ENCODE assay signal across 28 mouse cellular contexts in genomic region chr17:24746986-24747385, GRCm38 (mm10). TPM values are rescaled to one million over a fixed set of nuclear protein-coding genes. Genes with fewer than 3 reads are reported as not detected.
A peak's percentile ranks its signal among the peaks of the same experiment; 100 is the strongest.
DNase-seq lines count a peak whose midpoint lies in the region; ATAC-seq and TF ChIP-seq lines count a peak whose summit lies in the region.
"Had no signal": no experiment of that assay in that cellular context is flagged by ENCODE, and none has a peak within 500 bp of the region (broad histone marks: within the 10 kb centered on the region; RNA-seq: fewer than 3 reads in every experiment).

No protein-coding gene starts in this region.

- H3K36me3 ChIP-seq in kidney, embryonic 14.5 days (ENCODE audit: control insufficient read depth, insufficient read depth, low read length), result peaks cover 3% of the 10 kb centered on the region; the same call in 1 of the 2 replicates
- H3K36me3 ChIP-seq in midbrain, embryonic 13.5 days, result no peaks in the 10 kb centered on the region
- H3K36me3 ChIP-seq in midbrain, embryonic 16.5 days (ENCODE audit: control insufficient read depth, insufficient read depth, low read length), result no peaks in the 10 kb centered on the region; the same call in 1 of the 2 replicates
- 0 out of 2 replicates have a peak, but pooled peaks cover 4% of the 10 kb centered on the region for H3K36me3 ChIP-seq in embryonic facial prominence, embryonic 12.5 days
- no peaks in the 10 kb centered on the region; the same call in 1 of the 2 replicates for H3K36me3 ChIP-seq in limb, embryonic 14.5 days (ENCODE audit: control insufficient read depth, insufficient read depth, low read length)
- H3K36me3 ChIP-seq: heart, embryonic 15.5 days; liver, embryonic 15.5 days had no signal

- peak; percentile 26 for ATAC-seq in kidney, embryonic 14.5 days (ENCODE audit: low FRiP score, low TSS enrichment)
- ATAC-seq in midbrain, embryonic 13.5 days, result no peak
- ATAC-seq in midbrain, embryonic 16.5 days, result no peak
- ATAC-seq in embryonic facial prominence, embryonic 12.5 days (ENCODE audit: insufficient number of reproducible peaks, insufficient read depth, low FRiP score, low TSS enrichment), result no peak
- ATAC-seq in limb, embryonic 14.5 days (ENCODE audit: low FRiP score, low read depth), result no peak
- ATAC-seq: forebrain, postnatal 0 days; hindbrain, postnatal 0 days; lung, postnatal 0 days had no signal

- H3K27ac ChIP-seq in kidney, embryonic 14.5 days (ENCODE audit: low read depth, low read length), result no peak overlapping the region
- no peak overlapping the region for H3K27ac ChIP-seq in midbrain, embryonic 13.5 days
- H3K27ac ChIP-seq in midbrain, embryonic 16.5 days (ENCODE audit: low read length), result no peak overlapping the region
- H3K27ac ChIP-seq in embryonic facial prominence, embryonic 12.5 days, result peak overlapping the region; percentile 30; the same call in 1 of the 2 replicates
- H3K27ac ChIP-seq in limb, embryonic 14.5 days (replicated peaks; ENCODE audit: low read depth, low read length), result no peak overlapping the region
- H3K27ac ChIP-seq: forebrain, embryonic 10.5 days; heart, embryonic 15.5 days; hindbrain, postnatal 0 days; limb, embryonic 15.5 days; liver, embryonic 15.5 days had no signal

- H3K9me3 ChIP-seq in kidney, embryonic 14.5 days (ENCODE audit: control insufficient read depth, low read length), result no peaks in the 10 kb centered on the region
- H3K9me3 ChIP-seq in midbrain, embryonic 13.5 days, result no peaks in the 10 kb centered on the region
- H3K9me3 ChIP-seq in midbrain, embryonic 16.5 days (replicated peaks; ENCODE audit: control insufficient read depth, low read length, poor library complexity, severe bottlenecking), result no peaks in the 10 kb centered on the region
- no peaks in the 10 kb centered on the region for H3K9me3 ChIP-seq in embryonic facial prominence, embryonic 12.5 days
- no peaks in the 10 kb centered on the region for H3K9me3 ChIP-seq in limb, embryonic 14.5 days (ENCODE audit: control insufficient read depth, low read length)
- H3K9me3 ChIP-seq: forebrain, embryonic 10.5 days; heart, embryonic 15.5 days; limb, embryonic 15.5 days; liver, embryonic 15.5 days had no signal

- 38% methylated on average over 4 of the region's 4 CpGs for WGBS in kidney, embryonic 14.5 days
- WGBS in midbrain, embryonic 13.5 days, result 57% methylated on average over 4 of the region's 4 CpGs
- 61% methylated on average over 4 of the region's 4 CpGs for WGBS in midbrain, embryonic 16.5 days
- WGBS in embryonic facial prominence, embryonic 12.5 days, result 34% methylated on average over 4 of the region's 4 CpGs
- WGBS in limb, embryonic 14.5 days, result 24% methylated on average over 4 of the region's 4 CpGs

- no peak for DNase-seq in kidney, adult 8-10 months
- DNase-seq in limb, embryonic 14.5 days (ENCODE audit: low spot score), result no peak
- DNase-seq in cerebellum, postnatal 14 days, result no peak
- no peak for DNase-seq in layer of hippocampus, postnatal 14 days (ENCODE audit: low spot score in 2 of 2)
- DNase-seq: adrenal gland, postnatal 25 days; B cell, adult 2 months; cerebellum, adult 11 months; cerebellum, postnatal 36 days; forebrain, postnatal 0 days; gastrocnemius, postnatal 36 days; heart, postnatal 4 days; kidney, adult 2 months; midbrain, embryonic 14.5 days; retina, postnatal 1 day; right cerebral cortex, postnatal 4 days; thymus, postnatal 14 days had no signal

- no peak for TF ChIP-seq POLR2A in limb, embryonic 14.5 days (IDR thresholded peaks at IDR 0.05; ENCODE audit: borderline replicate concordance, extremely low read depth, insufficient read depth, insufficient read length)

- H3K4me1 ChIP-seq in kidney, embryonic 14.5 days (ENCODE audit: control insufficient read depth, insufficient read depth, low read length), result peaks cover 4% of the 10 kb centered on the region; the same call in 1 of the 2 replicates
- no peaks in the 10 kb centered on the region for H3K4me1 ChIP-seq in midbrain, embryonic 13.5 days (replicated peaks)
- H3K4me1 ChIP-seq in midbrain, embryonic 16.5 days (ENCODE audit: control insufficient read depth, insufficient read depth, low read length), result no peaks in the 10 kb centered on the region
- peaks cover 12% of the 10 kb centered on the region; the same call in 1 of the 2 replicates for H3K4me1 ChIP-seq in embryonic facial prominence, embryonic 12.5 days
- no peaks in the 10 kb centered on the region; the same call in 1 of the 2 replicates for H3K4me1 ChIP-seq in limb, embryonic 14.5 days (ENCODE audit: control insufficient read depth, insufficient read depth, low read length)
- H3K4me1 ChIP-seq: heart, embryonic 15.5 days had no signal

- no peak overlapping the region for H3K4me2 ChIP-seq in kidney, embryonic 14.5 days (replicated peaks; ENCODE audit: low read depth, low read length)
- H3K4me2 ChIP-seq in midbrain, embryonic 13.5 days (replicated peaks), result no peak overlapping the region
- H3K4me2 ChIP-seq in midbrain, embryonic 16.5 days (ENCODE audit: low read length), result no peak overlapping the region
- no peak overlapping the region for H3K4me2 ChIP-seq in embryonic facial prominence, embryonic 12.5 days (replicated peaks)
- H3K4me2 ChIP-seq in limb, embryonic 14.5 days (replicated peaks; ENCODE audit: low read depth, low read length, severe bottlenecking), result no peak overlapping the region
- H3K4me2 ChIP-seq: heart, embryonic 15.5 days; limb, embryonic 15.5 days; liver, embryonic 15.5 days had no signal

- H3K9ac ChIP-seq in kidney, embryonic 14.5 days (ENCODE audit: low read depth, low read length), result no peak overlapping the region
- 0 out of 2 replicates have a peak overlapping the region, but pooled peaks have one; percentile 14 for H3K9ac ChIP-seq in midbrain, embryonic 13.5 days (replicated peaks)
- no peak overlapping the region for H3K9ac ChIP-seq in midbrain, embryonic 16.5 days (ENCODE audit: low read depth, low read length)
- H3K9ac ChIP-seq in embryonic facial prominence, embryonic 12.5 days, result no peak overlapping the region
- H3K9ac ChIP-seq in limb, embryonic 14.5 days (ENCODE audit: low read depth, low read length, severe bottlenecking), result peak overlapping the region; percentile 12; the same call in 1 of the 2 replicates
- H3K9ac ChIP-seq: forebrain, postnatal 0 days; heart, embryonic 15.5 days; limb, embryonic 15.5 days; liver, embryonic 15.5 days had no signal

- H3K27me3 ChIP-seq in kidney, embryonic 14.5 days (ENCODE audit: control insufficient read depth, insufficient read depth, low read length), result peaks cover 20% of the 10 kb centered on the region
- H3K27me3 ChIP-seq in midbrain, embryonic 13.5 days, result peaks cover 40% of the 10 kb centered on the region
- H3K27me3 ChIP-seq in midbrain, embryonic 16.5 days (ENCODE audit: control insufficient read depth, insufficient read depth, low read depth, low read length), result peaks cover 24% of the 10 kb centered on the region
- peaks cover 23% of the 10 kb centered on the region for H3K27me3 ChIP-seq in embryonic facial prominence, embryonic 12.5 days
- peaks cover 17% of the 10 kb centered on the region for H3K27me3 ChIP-seq in limb, embryonic 14.5 days (ENCODE audit: control insufficient read depth, insufficient read depth, low read length)

- H3K4me3 ChIP-seq in kidney, embryonic 14.5 days (ENCODE audit: low read length), result no peak overlapping the region
- no peak overlapping the region for H3K4me3 ChIP-seq in midbrain, embryonic 13.5 days (replicated peaks)
- no peak overlapping the region for H3K4me3 ChIP-seq in midbrain, embryonic 16.5 days (ENCODE audit: low read depth, low read length)
- H3K4me3 ChIP-seq in embryonic facial prominence, embryonic 12.5 days, result no peak overlapping the region
- no peak overlapping the region for H3K4me3 ChIP-seq in limb, embryonic 14.5 days (replicated peaks; ENCODE audit: low read length)
- H3K4me3 ChIP-seq: forebrain, embryonic 10.5 days; heart, embryonic 15.5 days; limb, embryonic 15.5 days; liver, embryonic 15.5 days had no signal

RNA-seq across cellular contexts. Expression of gene Hs3st6, which starts 5.8 kb away (rescaled TPM):
- 32.7 and 35.9 TPM in 2 replicates for polyA plus RNA-seq in kidney, embryonic 14.5 days (2014; fragmentation: Nextera tagmentation; extraction: Ambion mirVana)
- polyA plus RNA-seq in midbrain, embryonic 13.5 days (2015; fragmentation: Nextera tagmentation; extraction: Ambion mirVana), result 0.13 and 0.22 TPM in 2 replicates
- not detected in 2 replicates for polyA plus RNA-seq in midbrain, embryonic 16.5 days (2015; fragmentation: Nextera tagmentation; extraction: Ambion mirVana)
- polyA plus RNA-seq in embryonic facial prominence, embryonic 12.5 days (2016; fragmentation: Nextera tagmentation; extraction: Ambion mirVana), result 9.2 and 10.7 TPM in 2 replicates
- polyA plus RNA-seq in limb, embryonic 14.5 days (2012; rRNA removed), result 5.3 and 8.7 TPM in 2 replicates
- 4.9 and 5.6 TPM in 2 replicates for polyA plus RNA-seq in limb, embryonic 14.5 days (2014; fragmentation: Nextera tagmentation; extraction: Ambion mirVana)
- total RNA-seq in layer of hippocampus, postnatal 14 days (2021), result not detected
- total RNA-seq: gastrocnemius, postnatal 36 days; heart, adult 8-10 months; hindbrain, postnatal 0 days; megakaryocyte progenitor cell, adult 5-6 weeks had no signal
- polyA plus RNA-seq: midbrain, embryonic 14.5 days had no signal

RNA-seq across cellular contexts. Expression of gene Msrb1, which starts 10.5 kb away (rescaled TPM):
- polyA plus RNA-seq in kidney, embryonic 14.5 days (2014; fragmentation: Nextera tagmentation; extraction: Ambion mirVana), result 35.2 and 39.0 TPM in 2 replicates
- polyA plus RNA-seq in midbrain, embryonic 13.5 days (2015; fragmentation: Nextera tagmentation; extraction: Ambion mirVana), result 18.0 and 19.6 TPM in 2 replicates
- polyA plus RNA-seq in midbrain, embryonic 16.5 days (2015; fragmentation: Nextera tagmentation; extraction: Ambion mirVana), result 14.9 and 17.5 TPM in 2 replicates
- 23.6 and 25.6 TPM in 2 replicates for polyA plus RNA-seq in embryonic facial prominence, embryonic 12.5 days (2016; fragmentation: Nextera tagmentation; extraction: Ambion mirVana)
- polyA plus RNA-seq in limb, embryonic 14.5 days (2012; rRNA removed), result 36.2 and 44.1 TPM in 2 replicates
- polyA plus RNA-seq in limb, embryonic 14.5 days (2014; fragmentation: Nextera tagmentation; extraction: Ambion mirVana), result 29.8 and 29.9 TPM in 2 replicates
- 10 to 100 TPM; 44.4 to 51.2 TPM for total RNA-seq in layer of hippocampus, postnatal 14 days (2021)

RNA-seq across cellular contexts. Expression of gene Rpl3l, which starts 19.4 kb away (rescaled TPM):
- not detected in 2 replicates for polyA plus RNA-seq in kidney, embryonic 14.5 days (2014; fragmentation: Nextera tagmentation; extraction: Ambion mirVana)
- not detected in 2 replicates for polyA plus RNA-seq in midbrain, embryonic 13.5 days (2015; fragmentation: Nextera tagmentation; extraction: Ambion mirVana)
- polyA plus RNA-seq in midbrain, embryonic 16.5 days (2015; fragmentation: Nextera tagmentation; extraction: Ambion mirVana), result not detected in 2 replicates
- polyA plus RNA-seq in embryonic facial prominence, embryonic 12.5 days (2016; fragmentation: Nextera tagmentation; extraction: Ambion mirVana), result not detected in 2 replicates
- polyA plus RNA-seq in limb, embryonic 14.5 days (2012; rRNA removed), result not detected in 2 replicates
- 0.19 TPM in 1 of 2 replicates, not detected in the other for polyA plus RNA-seq in limb, embryonic 14.5 days (2014; fragmentation: Nextera tagmentation; extraction: Ambion mirVana)
- total RNA-seq in layer of hippocampus, postnatal 14 days (2021), result 1 to 10 TPM in 1 of 2 experiments, under 1 TPM in 1; 0.79 to 1.0 TPM
- total RNA-seq: forebrain, postnatal 0 days had no signal
- polyA plus RNA-seq: forebrain, embryonic 10.5 days; forebrain, postnatal 0 days; limb, embryonic 15.5 days; midbrain, embryonic 14.5 days had no signal

RNA-seq across cellular contexts. Expression of gene Ndufb10, which starts 22.7 kb away (rescaled TPM):
- polyA plus RNA-seq in kidney, embryonic 14.5 days (2014; fragmentation: Nextera tagmentation; extraction: Ambion mirVana), result 225 and 229 TPM in 2 replicates
- 257 and 260 TPM in 2 replicates for polyA plus RNA-seq in midbrain, embryonic 13.5 days (2015; fragmentation: Nextera tagmentation; extraction: Ambion mirVana)
- polyA plus RNA-seq in midbrain, embryonic 16.5 days (2015; fragmentation: Nextera tagmentation; extraction: Ambion mirVana), result 264 and 289 TPM in 2 replicates
- 209 and 223 TPM in 2 replicates for polyA plus RNA-seq in embryonic facial prominence, embryonic 12.5 days (2016; fragmentation: Nextera tagmentation; extraction: Ambion mirVana)
- 178 and 192 TPM in 2 replicates for polyA plus RNA-seq in limb, embryonic 14.5 days (2012; rRNA removed)
- polyA plus RNA-seq in limb, embryonic 14.5 days (2014; fragmentation: Nextera tagmentation; extraction: Ambion mirVana), result 235 and 237 TPM in 2 replicates
- total RNA-seq in layer of hippocampus, postnatal 14 days (2021), result 100 to 1,000 TPM; 186 to 200 TPM

RNA-seq across cellular contexts. Expression of gene Rps2, which starts 29.1 kb away (rescaled TPM):
- polyA plus RNA-seq in kidney, embryonic 14.5 days (2014; fragmentation: Nextera tagmentation; extraction: Ambion mirVana), result 1,741 and 1,827 TPM in 2 replicates
- polyA plus RNA-seq in midbrain, embryonic 13.5 days (2015; fragmentation: Nextera tagmentation; extraction: Ambion mirVana), result 770 and 771 TPM in 2 replicates
- polyA plus RNA-seq in midbrain, embryonic 16.5 days (2015; fragmentation: Nextera tagmentation; extraction: Ambion mirVana), result 657 and 682 TPM in 2 replicates
- polyA plus RNA-seq in embryonic facial prominence, embryonic 12.5 days (2016; fragmentation: Nextera tagmentation; extraction: Ambion mirVana), result 1,116 and 1,117 TPM in 2 replicates
- polyA plus RNA-seq in limb, embryonic 14.5 days (2012; rRNA removed), result 2,709 and 3,185 TPM in 2 replicates
- polyA plus RNA-seq in limb, embryonic 14.5 days (2014; fragmentation: Nextera tagmentation; extraction: Ambion mirVana), result 1,651 and 1,722 TPM in 2 replicates
- total RNA-seq in layer of hippocampus, postnatal 14 days (2021), result 100 to 1,000 TPM; 494 to 506 TPM

Comparison
In these comparisons a context has a peak if more than half of its experiments do, and no peak if none do; other contexts are left out.
1. H3K9ac ChIP-seq: peak in midbrain, embryonic 13.5 days (single experiment) and limb, embryonic 14.5 days (single experiment); none in kidney, embryonic 14.5 days (single experiment), midbrain, embryonic 16.5 days (single experiment) and embryonic facial prominence, embryonic 12.5 days (single experiment).